Mouse (Mus musculus): ENCODE results near the gene Cmtr2.

- TF ChIP-seq CTCF (IDR thresholded peaks at IDR 0.05; ENCODE audit: extremely low read depth, insufficient read depth, insufficient read length, insufficient replicate concordance) = no peak
- TF ChIP-seq POLR2A (IDR thresholded peaks at IDR 0.05; ENCODE audit: low read depth, low read length) = no peak
Measured at GRCm38 (mm10) chr8:110188961-110189750, 26.3 kb upstream of the Cmtr2 start.

All from spleen, adult 2 months (tissue).